Mouse (Mus musculus) urinary bladder, postnatal 10 days (tissue): ENCODE results near the gene Mccc1.

Experiments used
- DNase-seq: peaks from one replicate; pipeline ENCODE4 v3.0.0; 2022; ENCODE audit warnings: low spot score

Gene Mccc1

GRCm38 (mm10) chr3:35918229-35918628 is 82.2 kb downstream of the Mccc1 start:
- DNase-seq, result no peak
